Mouse (Mus musculus) kidney, embryonic 16.5 days (tissue): Measurements from ENCODE around the gene Vmn1r104. TPM values are rescaled to one million over a fixed set of nuclear protein-coding genes. Genes with fewer than 3 reads are reported as not detected.
"Not testable (repeated sequence)": the region's sequence is repeated elsewhere in the genome, so short reads cannot be mapped to it uniquely, and the experiment has no call there.

Source experiments
- ATAC-seq: fragments of 200-750 bp; cut with Nextera tagmentation; 2 replicates; pipeline ENCODE4 v1.8.0; 2017; ENCODE audit warnings: moderate TSS enrichment; ENCODE audit not compliant: low FRiP score, low TSS enrichment
- H3K27ac ChIP-seq: fragments of 300-500 bp; sonication (generic); 2 replicates; pipeline ENCODE4 v1.5.1; 2014; ENCODE audit warnings: low read length
- H3K27me3 ChIP-seq: fragments of 300-500 bp; sonication (generic); 2 replicates; pipeline ENCODE4 v1.6.1; 2014; ENCODE audit warnings: low read length, control low read depth, mixed read lengths; ENCODE audit not compliant: insufficient read depth
- H3K36me3 ChIP-seq: fragments of 300-500 bp; sonication (generic); 2 replicates; pipeline ENCODE4 v1.6.1; 2014; ENCODE audit warnings: low read length, control low read depth, mixed read lengths; ENCODE audit not compliant: insufficient read depth
- H3K4me1 ChIP-seq: fragments of 300-500 bp; sonication (generic); 2 replicates; pipeline ENCODE4 v1.6.1; 2014; ENCODE audit warnings: low read length, control low read depth, mixed read lengths; ENCODE audit not compliant: insufficient read depth
- H3K4me2 ChIP-seq: fragments of 300-500 bp; sonication (generic); replicated peaks from 2 replicates; pipeline ENCODE4 v1.6.1; 2014; ENCODE audit warnings: low read depth, low read length
- H3K4me3 ChIP-seq: fragments of 300-500 bp; sonication (generic); 2 replicates; pipeline ENCODE4 v1.5.1; 2014; ENCODE audit warnings: mild to moderate bottlenecking, low read length
- H3K9ac ChIP-seq: fragments of 300-500 bp; sonication (generic); replicated peaks from 2 replicates; pipeline ENCODE4 v1.6.1; 2014; ENCODE audit warnings: low read length
- H3K9me3 ChIP-seq: fragments of 300-500 bp; sonication (generic); 2 replicates; pipeline ENCODE4 v1.6.1; 2016; ENCODE audit warnings: low read length, control low read depth
- WGBS: fragments of 180-500 bp; shearing (Covaris S2); extraction: QIAGEN DNeasy Blood & Tissue Kit; methylation state at CpG from one replicate; pipeline ENCODE4 v1.1.7; 2014; 5-methylcytosine and 5-hydroxymethylcytosine counted together
- polyA plus RNA-seq: library from polyadenylated mRNA; unstranded; fragments of >200 nt; fragmentation: Nextera tagmentation; extraction: Ambion mirVana; gene quantifications from 2 replicates; pipeline ENCODE4 v1.2.1, GENCODE M21; 2015

Vmn1r104 gene
- not detected in 2 replicates for polyA plus RNA-seq

GRCm38 (mm10) chr7:20533537-20533936 lies at the start of gene Vmn1r104:
Vmn1r104 (plus strand) TSS chr7:20533837.
- H3K27ac ChIP-seq, ATAC-seq, H3K4me2 ChIP-seq, H3K9me3 ChIP-seq, H3K9ac ChIP-seq, H3K27me3 ChIP-seq, H3K4me1 ChIP-seq, H3K4me3 ChIP-seq, H3K36me3 ChIP-seq: not testable (repeated sequence)
- WGBS = no CpG with 5 or more reads among the region's 3 CpGs

- not testable (repeated sequence) for H3K9ac ChIP-seq, H3K36me3 ChIP-seq, H3K4me1 ChIP-seq, H3K27ac ChIP-seq, ATAC-seq, H3K9me3 ChIP-seq, H3K4me2 ChIP-seq, H3K27me3 ChIP-seq, H3K4me3 ChIP-seq
- WGBS = no CpG with 5 or more reads among the region's 3 CpGs
Measured at GRCm38 (mm10) chr7:20510434-20510833, 23.2 kb upstream of the Vmn1r104 start, which contains the start of gene Vmn1r103. Vmn1r103 (minus strand) TSS chr7:20510534.

- not testable (repeated sequence) for H3K27me3 ChIP-seq, H3K27ac ChIP-seq, H3K36me3 ChIP-seq, ATAC-seq, H3K4me2 ChIP-seq, H3K4me1 ChIP-seq, H3K9me3 ChIP-seq, H3K4me3 ChIP-seq, H3K9ac ChIP-seq
- no CpG with 5 or more reads among the region's 1 CpGs for WGBS
Measured at GRCm38 (mm10) chr7:20545657-20546056, 12.0 kb downstream of the Vmn1r104 start, which contains the start of gene Gm5726. Gm5726 (minus strand) TSS chr7:20545757.

- H3K4me1 ChIP-seq, H3K27ac ChIP-seq, H3K36me3 ChIP-seq, ATAC-seq, H3K4me2 ChIP-seq, H3K27me3 ChIP-seq, H3K4me3 ChIP-seq, H3K9ac ChIP-seq, H3K9me3 ChIP-seq: not testable (repeated sequence)
- no CpG with 5 or more reads among the region's 3 CpGs for WGBS
Measured at GRCm38 (mm10) chr7:20576141-20576540, 42.5 kb downstream of the Vmn1r104 start, which contains the start of gene Gm4141. Gm4141 (minus strand) TSS chr7:20576241.

Other genes starting within 250 kb of the Vmn1r104 start
- gene Gm4133, start 199.8 kb upstream of the Vmn1r104 start, polyA plus RNA-seq = not detected in 2 replicates
- not detected in 2 replicates for gene Gm5728, start 158.4 kb upstream of the Vmn1r104 start, polyA plus RNA-seq
- gene Vmn1r100, start 115.9 kb upstream of the Vmn1r104 start, polyA plus RNA-seq = not detected in 2 replicates
- gene Vmn1r101, start 91.2 kb upstream of the Vmn1r104 start, polyA plus RNA-seq = not detected in 2 replicates
- gene Gm10670, start 58.9 kb upstream of the Vmn1r104 start, polyA plus RNA-seq = not detected in 2 replicates
- not detected in 2 replicates for gene Vmn1r103, start 23.3 kb upstream of the Vmn1r104 start, polyA plus RNA-seq
- not detected in 2 replicates for gene Gm5726, start 11.9 kb downstream of the Vmn1r104 start, polyA plus RNA-seq
- gene Gm4141, start 42.4 kb downstream of the Vmn1r104 start, polyA plus RNA-seq = not detected in 2 replicates
- gene Gm4513, start 65.2 kb downstream of the Vmn1r104 start, polyA plus RNA-seq = not detected in 2 replicates
- not detected in 2 replicates for gene Vmn1r107, start 135.1 kb downstream of the Vmn1r104 start, polyA plus RNA-seq
- not detected in 2 replicates for gene Vmn1r111, start 169.4 kb downstream of the Vmn1r104 start, polyA plus RNA-seq
- not detected in 2 replicates for gene Gm10668, start 196.8 kb downstream of the Vmn1r104 start, polyA plus RNA-seq
- gene Vmn1r112, start 237.3 kb downstream of the Vmn1r104 start, polyA plus RNA-seq = not detected in 2 replicates